ENCODE assay signal across 7 mouse cellular contexts in the genomic region with DNA sequence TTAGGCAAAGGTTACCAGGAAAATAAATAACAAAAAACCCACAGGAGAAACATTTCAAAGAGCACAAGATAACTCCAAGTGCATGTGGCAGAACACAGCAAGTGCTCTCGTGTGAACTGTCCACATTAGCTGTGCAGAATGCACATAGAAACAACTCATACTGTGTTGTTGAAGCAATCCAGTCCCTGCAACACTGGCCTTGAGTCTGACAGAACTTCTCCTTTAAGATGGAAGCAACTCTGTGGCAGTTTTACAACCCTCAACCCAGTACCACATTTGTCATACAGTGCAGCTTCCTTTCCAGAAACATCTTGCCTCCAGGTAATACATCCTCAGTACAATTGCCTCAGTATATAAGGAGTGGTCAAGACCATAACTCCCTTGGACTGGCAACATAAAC. TPM values are rescaled to one million over a fixed set of nuclear protein-coding genes. Genes with fewer than 3 reads are reported as not detected.
A peak's percentile ranks its signal among the peaks of the same experiment; 100 is the strongest.
DNase-seq lines count a peak whose midpoint lies in the region; ATAC-seq lines count a peak whose summit lies in the region.

No protein-coding gene starts in this region.

- H3K9me3 ChIP-seq in lung, embryonic 16.5 days (ENCODE audit: control insufficient read depth, low read length): no peaks in the 10 kb centered on the region
- no peaks in the 10 kb centered on the region for H3K9me3 ChIP-seq in forebrain, embryonic 14.5 days (replicated peaks; ENCODE audit: control insufficient read depth, low read length)
- H3K9me3 ChIP-seq in liver, embryonic 11.5 days (ENCODE audit: control insufficient read depth, low read length): no peaks in the 10 kb centered on the region
- no peaks in the 10 kb centered on the region for H3K9me3 ChIP-seq in stomach, embryonic 15.5 days

- WGBS in lung, embryonic 16.5 days: 45% methylated on average over 1 of the region's 1 CpGs
- 65% methylated on average over 1 of the region's 1 CpGs for WGBS in forebrain, embryonic 14.5 days
- WGBS in liver, embryonic 11.5 days: 53% methylated on average over 1 of the region's 1 CpGs
- WGBS in stomach, embryonic 15.5 days: 29% methylated on average over 1 of the region's 1 CpGs

- no peak overlapping the region for H3K27ac ChIP-seq in lung, embryonic 16.5 days (ENCODE audit: low read length)
- no peak overlapping the region for H3K27ac ChIP-seq in forebrain, embryonic 14.5 days (ENCODE audit: low read depth, low read length)
- H3K27ac ChIP-seq in liver, embryonic 11.5 days (ENCODE audit: low read depth, low read length): no peak overlapping the region
- H3K27ac ChIP-seq in stomach, embryonic 15.5 days: no peak overlapping the region

- peak overlapping the region; percentile 92 for H3K4me2 ChIP-seq in lung, embryonic 16.5 days (ENCODE audit: low read depth, low read length)
- peak overlapping the region; percentile 92 for H3K4me2 ChIP-seq in forebrain, embryonic 14.5 days (ENCODE audit: low read length)
- peak overlapping the region; percentile 89 for H3K4me2 ChIP-seq in liver, embryonic 11.5 days
- peak overlapping the region; percentile 83 for H3K4me2 ChIP-seq in stomach, embryonic 15.5 days

- ATAC-seq in lung, embryonic 16.5 days (ENCODE audit: low read depth): no peak
- ATAC-seq in forebrain, embryonic 14.5 days: no peak
- ATAC-seq in liver, embryonic 11.5 days (replicated peaks; ENCODE audit: low FRiP score): no peak
- ATAC-seq in stomach, embryonic 15.5 days (ENCODE audit: insufficient read depth, low FRiP score, low read depth): no peak
- ATAC-seq in inflammation-experienced regulatory T-cells, adult 6 months: no peak

- 0 out of 2 replicates have a peak, but pooled peaks cover 3% of the 10 kb centered on the region for H3K36me3 ChIP-seq in lung, embryonic 16.5 days (ENCODE audit: control insufficient read depth, insufficient read depth, low read length)
- peaks cover 5% of the 10 kb centered on the region; the same call in 1 of the 2 replicates for H3K36me3 ChIP-seq in forebrain, embryonic 14.5 days (ENCODE audit: control insufficient read depth, insufficient read depth, low read length)
- H3K36me3 ChIP-seq in liver, embryonic 11.5 days (ENCODE audit: control insufficient read depth, insufficient read depth, low read length): 0 out of 2 replicates have a peak, but pooled peaks cover 4% of the 10 kb centered on the region
- H3K36me3 ChIP-seq in stomach, embryonic 15.5 days: 0 out of 2 replicates have a peak, but pooled peaks cover 6% of the 10 kb centered on the region

- peak overlapping the region; percentile 40; the same call in 1 of the 2 replicates for H3K9ac ChIP-seq in lung, embryonic 16.5 days (ENCODE audit: low read length)
- peak overlapping the region; percentile 93 for H3K9ac ChIP-seq in forebrain, embryonic 14.5 days (ENCODE audit: low read length)
- H3K9ac ChIP-seq in liver, embryonic 11.5 days (ENCODE audit: low read depth, low read length): peak overlapping the region; percentile 98; the same call in 1 of the 2 replicates
- no peak overlapping the region for H3K9ac ChIP-seq in stomach, embryonic 15.5 days

- H3K27me3 ChIP-seq in lung, embryonic 16.5 days (ENCODE audit: control insufficient read depth, insufficient read depth, low read depth, low read length): no peaks in the 10 kb centered on the region
- no peaks in the 10 kb centered on the region for H3K27me3 ChIP-seq in forebrain, embryonic 14.5 days (replicated peaks; ENCODE audit: control insufficient read depth, insufficient read depth, low read length)
- H3K27me3 ChIP-seq in liver, embryonic 11.5 days (replicated peaks; ENCODE audit: control insufficient read depth, insufficient read depth, low read length): no peaks in the 10 kb centered on the region
- H3K27me3 ChIP-seq in stomach, embryonic 15.5 days (replicated peaks): no peaks in the 10 kb centered on the region

- peaks cover 23% of the 10 kb centered on the region for H3K4me1 ChIP-seq in lung, embryonic 16.5 days (replicated peaks; ENCODE audit: control insufficient read depth, insufficient read depth, low read length)
- H3K4me1 ChIP-seq in forebrain, embryonic 14.5 days (ENCODE audit: control insufficient read depth, insufficient read depth, low read length): peaks cover 29% of the 10 kb centered on the region
- H3K4me1 ChIP-seq in liver, embryonic 11.5 days (replicated peaks; ENCODE audit: control insufficient read depth, insufficient read depth, low read length): peaks cover 45% of the 10 kb centered on the region
- H3K4me1 ChIP-seq in stomach, embryonic 15.5 days: peaks cover 46% of the 10 kb centered on the region

- peak overlapping the region; percentile 90 for H3K4me3 ChIP-seq in lung, embryonic 16.5 days (ENCODE audit: low read length)
- H3K4me3 ChIP-seq in forebrain, embryonic 14.5 days (ENCODE audit: low read depth, low read length): 0 out of 2 replicates have a peak overlapping the region, but pooled peaks have one; percentile 80
- peak overlapping the region; percentile 91 for H3K4me3 ChIP-seq in liver, embryonic 11.5 days (ENCODE audit: low read depth, low read length)
- peak overlapping the region; percentile 95; the same call in 1 of the 2 replicates for H3K4me3 ChIP-seq in stomach, embryonic 15.5 days (replicated peaks)

- DNase-seq in lung, postnatal 4 days: no peak
- no peak for DNase-seq in forebrain, embryonic 14.5 days (ENCODE audit: low spot score)
- DNase-seq in liver, embryonic 11.5 days (ENCODE audit: low spot score): no peak
- DNase-seq in adrenal gland, postnatal 10 days: no peak

RNA-seq across cellular contexts. Expression of a gene that starts 2.0 kb away (rescaled TPM):
- 3.5 and 3.9 TPM in 2 replicates for polyA plus RNA-seq in lung, embryonic 16.5 days (2015; fragmentation: Nextera tagmentation; extraction: Ambion mirVana)
- polyA plus RNA-seq in forebrain, embryonic 14.5 days (2014; fragmentation: Nextera tagmentation; extraction: Ambion mirVana): 4.4 and 5.3 TPM in 2 replicates
- 5.6 and 6.6 TPM in 2 replicates for polyA plus RNA-seq in liver, embryonic 11.5 days (2014; fragmentation: Nextera tagmentation; extraction: Ambion mirVana)
- 8.5 and 9.0 TPM in 2 replicates for polyA plus RNA-seq in stomach, embryonic 15.5 days (2015; fragmentation: Nextera tagmentation; extraction: Ambion mirVana)
- 10 to 100 TPM; 74.0 to 83.3 TPM for total RNA-seq in adrenal gland, postnatal 10 days (2021)
- polyA plus RNA-seq in inflammation-experienced regulatory T-cells, adult 6 months (2017; shearing (Covaris generic)): 10 to 100 TPM in 1 of 3 experiments, 1 to 10 TPM in 2; 7.7 to 13.6 (median 9.7) TPM

RNA-seq across cellular contexts. Expression of a gene that starts 25.6 kb away (rescaled TPM):
- polyA plus RNA-seq in lung, embryonic 16.5 days (2015; fragmentation: Nextera tagmentation; extraction: Ambion mirVana): 0.69 and 1.7 TPM in 2 replicates
- 2.4 and 2.6 TPM in 2 replicates for polyA plus RNA-seq in forebrain, embryonic 14.5 days (2014; fragmentation: Nextera tagmentation; extraction: Ambion mirVana)
- polyA plus RNA-seq in liver, embryonic 11.5 days (2014; fragmentation: Nextera tagmentation; extraction: Ambion mirVana): 12.9 and 18.0 TPM in 2 replicates
- polyA plus RNA-seq in stomach, embryonic 15.5 days (2015; fragmentation: Nextera tagmentation; extraction: Ambion mirVana): 2.4 and 4.8 TPM in 2 replicates
- total RNA-seq in adrenal gland, postnatal 10 days (2021): 10 to 100 TPM; 12.7 to 14.7 TPM
- polyA plus RNA-seq in inflammation-experienced regulatory T-cells, adult 6 months (2017; shearing (Covaris generic)): 1 to 10 TPM; 3.1 to 4.1 (median 4.0) TPM

RNA-seq across cellular contexts. Expression of a gene that starts 28.1 kb away (rescaled TPM):
- polyA plus RNA-seq in lung, embryonic 16.5 days (2015; fragmentation: Nextera tagmentation; extraction: Ambion mirVana): 85.7 and 90.9 TPM in 2 replicates
- 141 and 156 TPM in 2 replicates for polyA plus RNA-seq in forebrain, embryonic 14.5 days (2014; fragmentation: Nextera tagmentation; extraction: Ambion mirVana)
- 132 and 137 TPM in 2 replicates for polyA plus RNA-seq in liver, embryonic 11.5 days (2014; fragmentation: Nextera tagmentation; extraction: Ambion mirVana)
- polyA plus RNA-seq in stomach, embryonic 15.5 days (2015; fragmentation: Nextera tagmentation; extraction: Ambion mirVana): 83.5 and 94.5 TPM in 2 replicates
- total RNA-seq in adrenal gland, postnatal 10 days (2021): 10 to 100 TPM; 36.1 to 36.7 TPM
- 10 to 100 TPM; 41.5 to 52.0 (median 46.5) TPM for polyA plus RNA-seq in inflammation-experienced regulatory T-cells, adult 6 months (2017; shearing (Covaris generic))

RNA-seq across cellular contexts. Expression of a gene that starts 33.6 kb away (rescaled TPM):
- polyA plus RNA-seq in lung, embryonic 16.5 days (2015; fragmentation: Nextera tagmentation; extraction: Ambion mirVana): 0.68 and 0.74 TPM in 2 replicates
- 7.9 and 8.0 TPM in 2 replicates for polyA plus RNA-seq in forebrain, embryonic 14.5 days (2014; fragmentation: Nextera tagmentation; extraction: Ambion mirVana)
- polyA plus RNA-seq in liver, embryonic 11.5 days (2014; fragmentation: Nextera tagmentation; extraction: Ambion mirVana): 0.66 and 1.0 TPM in 2 replicates
- 0.94 and 1.3 TPM in 2 replicates for polyA plus RNA-seq in stomach, embryonic 15.5 days (2015; fragmentation: Nextera tagmentation; extraction: Ambion mirVana)
- total RNA-seq in adrenal gland, postnatal 10 days (2021): 10 to 100 TPM in 1 of 2 experiments, 1 to 10 TPM in 1; 7.5 to 11.8 TPM
- polyA plus RNA-seq in inflammation-experienced regulatory T-cells, adult 6 months (2017; shearing (Covaris generic)): under 1 TPM in 1 of 3 experiments, not detected in 2; 0.62 TPM

RNA-seq across cellular contexts. Expression of a gene that starts 53.0 kb away (rescaled TPM):
- not detected in 2 replicates for polyA plus RNA-seq in lung, embryonic 16.5 days (2015; fragmentation: Nextera tagmentation; extraction: Ambion mirVana)
- polyA plus RNA-seq in forebrain, embryonic 14.5 days (2014; fragmentation: Nextera tagmentation; extraction: Ambion mirVana): not detected in 2 replicates
- polyA plus RNA-seq in liver, embryonic 11.5 days (2014; fragmentation: Nextera tagmentation; extraction: Ambion mirVana): not detected in 2 replicates
- 0.80 and 0.89 TPM in 2 replicates for polyA plus RNA-seq in stomach, embryonic 15.5 days (2015; fragmentation: Nextera tagmentation; extraction: Ambion mirVana)
- not detected for total RNA-seq in adrenal gland, postnatal 10 days (2021)
- not detected for polyA plus RNA-seq in inflammation-experienced regulatory T-cells, adult 6 months (2017; shearing (Covaris generic))
